Mouse (Mus musculus): ENCODE measurements around the gene Gpd2. TPM values are rescaled to one million over a fixed set of nuclear protein-coding genes. Genes with fewer than 3 reads are reported as not detected.

Gpd2 gene
- polyA plus RNA-seq, 1 experiment: 29.2 TPM

- no peak overlapping the region for H3K27ac ChIP-seq (ENCODE audit: insufficient read depth, low read length)
- H3K4me1 ChIP-seq (ENCODE audit: control insufficient read depth, insufficient read depth, low read length): no peaks in the 10 kb centered on the region; the same call in 1 of the 2 replicates
- H3K4me3 ChIP-seq (ENCODE audit: insufficient read depth, low read length): no peak overlapping the region
- no peak for TF ChIP-seq POLR2A (IDR thresholded peaks at IDR 0.05; ENCODE audit: low read depth, low read length)
- TF ChIP-seq CTCF (IDR thresholded peaks at IDR 0.05; ENCODE audit: borderline replicate concordance, insufficient read depth, low read length): no peak
Measured at GRCm38 (mm10) chr2:57245721-57246328, 8.4 kb downstream of the Gpd2 start.

DNA sequence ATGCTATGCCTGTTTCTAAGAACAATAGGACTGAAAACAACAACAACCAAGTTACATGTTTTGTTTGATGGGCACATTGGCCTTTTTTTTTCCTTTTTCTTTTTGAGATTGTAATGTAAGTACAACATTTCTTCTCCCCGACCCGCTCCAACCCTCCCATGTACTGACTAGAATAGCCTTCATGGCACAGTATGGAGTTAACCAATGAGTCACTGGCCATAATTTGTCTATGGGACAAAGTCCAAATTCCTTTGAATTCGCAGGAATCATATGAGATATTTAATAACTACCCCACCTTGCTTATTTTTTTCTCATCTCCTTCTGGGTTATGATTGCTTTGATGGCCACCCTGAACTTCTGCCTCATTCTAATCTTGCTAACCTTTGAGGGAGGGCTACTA, 12.7 kb downstream of the Gpd2 start:
- H3K4me3 ChIP-seq (ENCODE audit: insufficient read depth, low read length): no peak overlapping the region
- H3K27ac ChIP-seq (ENCODE audit: insufficient read depth, low read length): no peak overlapping the region
- TF ChIP-seq CTCF (IDR thresholded peaks at IDR 0.05; ENCODE audit: borderline replicate concordance, insufficient read depth, low read length) (no peak), POLR2A (IDR thresholded peaks at IDR 0.05; ENCODE audit: low read depth, low read length) (no peak)
- peaks cover 3% of the 10 kb centered on the region for H3K4me1 ChIP-seq (ENCODE audit: control insufficient read depth, insufficient read depth, low read length)

GRCm38 (mm10) chr2:57251636-57252317, 14.3 kb downstream of the Gpd2 start:
- Histone ChIP-seq H3K4me1 (ENCODE audit: control insufficient read depth, insufficient read depth, low read length) (peaks cover 3% of the 10 kb centered on the region), H3K4me3 (ENCODE audit: insufficient read depth, low read length) (no peak overlapping the region), H3K27ac (ENCODE audit: insufficient read depth, low read length) (no peak overlapping the region)
- TF ChIP-seq CTCF (IDR thresholded peaks at IDR 0.05; ENCODE audit: borderline replicate concordance, insufficient read depth, low read length) (no peak), POLR2A (IDR thresholded peaks at IDR 0.05; ENCODE audit: low read depth, low read length) (no peak)

DNA sequence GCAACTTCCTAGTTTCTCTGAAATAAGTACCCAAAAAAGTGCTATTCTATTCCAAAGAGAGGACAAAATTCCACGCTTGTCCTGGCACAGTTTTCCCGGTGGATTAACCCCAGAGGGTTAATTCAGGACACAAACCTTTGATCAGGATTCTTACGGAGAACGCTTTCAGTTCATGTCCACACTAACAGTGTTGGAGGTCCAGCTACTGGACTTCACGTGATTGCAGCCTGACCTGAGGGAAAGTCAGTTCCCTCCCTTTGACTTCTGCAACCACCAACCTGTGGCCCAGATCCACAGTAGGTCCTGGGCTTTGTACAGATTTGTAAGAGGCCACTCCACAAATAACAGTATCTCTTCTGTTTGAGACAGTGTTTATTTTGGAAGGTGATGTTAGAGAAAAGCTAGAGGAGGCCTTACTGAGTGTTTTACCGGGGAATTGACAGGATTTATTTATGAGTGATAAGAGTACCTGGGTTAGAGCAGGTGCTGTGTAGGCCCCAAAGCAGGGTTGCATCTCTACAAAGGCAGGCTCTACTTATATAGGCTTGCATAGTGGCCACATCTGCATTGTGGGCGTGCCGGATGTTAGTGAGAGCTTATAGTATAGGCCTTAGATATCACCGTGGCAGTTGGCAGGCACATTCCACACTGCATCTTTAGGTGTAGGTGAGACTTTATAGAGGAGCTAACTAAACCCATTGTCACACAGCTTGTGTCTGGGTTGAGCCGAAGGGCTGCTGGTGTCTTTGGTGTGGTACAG, 15.3 kb downstream of the Gpd2 start:
- no peak overlapping the region for H3K4me3 ChIP-seq (ENCODE audit: insufficient read depth, low read length)
- peaks cover 3% of the 10 kb centered on the region for H3K4me1 ChIP-seq (ENCODE audit: control insufficient read depth, insufficient read depth, low read length)
- TF ChIP-seq POLR2A (IDR thresholded peaks at IDR 0.05; ENCODE audit: low read depth, low read length) (no peak), CTCF (IDR thresholded peaks at IDR 0.05; ENCODE audit: borderline replicate concordance, insufficient read depth, low read length) (no peak)
- H3K27ac ChIP-seq (ENCODE audit: insufficient read depth, low read length): no peak overlapping the region

GRCm38 (mm10) chr2:57254267-57254666, 16.8 kb downstream of the Gpd2 start:
- peaks cover 3% of the 10 kb centered on the region for H3K4me1 ChIP-seq (ENCODE audit: control insufficient read depth, insufficient read depth, low read length)
- no peak overlapping the region for H3K4me3 ChIP-seq (ENCODE audit: insufficient read depth, low read length)
- TF ChIP-seq CTCF (IDR thresholded peaks at IDR 0.05; ENCODE audit: borderline replicate concordance, insufficient read depth, low read length) (no peak), POLR2A (IDR thresholded peaks at IDR 0.05; ENCODE audit: low read depth, low read length) (no peak)
- no peak overlapping the region for H3K27ac ChIP-seq (ENCODE audit: insufficient read depth, low read length)

DNA sequence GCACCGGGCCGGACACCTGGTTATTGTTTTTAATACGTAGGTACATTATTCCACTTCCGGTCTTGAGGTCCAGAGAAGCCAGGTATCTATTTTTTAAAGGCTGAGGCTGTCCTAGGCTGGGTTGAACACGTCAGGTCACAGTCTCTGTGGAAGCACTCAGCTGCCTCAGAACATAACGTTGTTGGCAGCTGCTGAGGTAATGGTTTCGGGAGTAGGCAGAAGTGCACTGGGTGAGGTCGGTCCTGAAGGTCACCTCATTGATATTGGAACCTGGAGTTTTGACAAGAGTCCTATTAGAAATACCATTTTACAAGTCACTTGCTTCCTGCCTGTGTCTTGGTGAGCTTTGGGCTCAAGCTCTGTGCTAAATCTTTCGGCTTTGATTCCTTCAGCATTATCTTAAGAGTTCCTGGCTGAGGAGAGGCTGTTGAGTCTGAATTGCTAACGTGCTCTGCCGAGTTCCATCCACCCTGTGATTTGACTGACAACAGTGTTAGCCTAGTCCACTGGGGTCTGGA, 17.8 kb downstream of the Gpd2 start:
- Histone ChIP-seq H3K4me3 (ENCODE audit: insufficient read depth, low read length) (no peak overlapping the region), H3K27ac (ENCODE audit: insufficient read depth, low read length) (no peak overlapping the region), H3K4me1 (ENCODE audit: control insufficient read depth, insufficient read depth, low read length) (peaks cover 3% of the 10 kb centered on the region)
- TF ChIP-seq POLR2A (IDR thresholded peaks at IDR 0.05; ENCODE audit: low read depth, low read length): no peak
- TF ChIP-seq CTCF (IDR thresholded peaks at IDR 0.05; ENCODE audit: borderline replicate concordance, insufficient read depth, low read length): no peak

DNA sequence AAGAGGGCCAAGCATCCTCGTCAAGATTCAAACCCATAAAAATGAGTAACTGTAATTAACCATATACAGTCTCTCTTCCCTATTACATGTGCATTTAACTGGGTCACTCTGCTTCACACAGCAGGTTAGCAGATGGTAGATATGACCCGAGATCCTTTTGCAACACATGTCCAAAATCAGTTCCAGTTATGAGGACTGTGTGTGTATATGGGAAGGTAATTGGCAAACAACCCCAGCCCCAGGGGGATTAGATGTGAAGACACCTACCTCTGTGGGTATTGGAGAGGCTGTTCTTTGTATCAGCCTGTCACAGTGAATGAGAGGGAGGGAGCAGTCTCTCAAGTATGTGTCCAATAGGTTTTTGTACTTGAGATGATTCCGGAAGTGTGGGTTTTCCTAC, 18.4 kb downstream of the Gpd2 start:
- Histone ChIP-seq H3K27ac (ENCODE audit: insufficient read depth, low read length) (no peak overlapping the region), H3K4me3 (ENCODE audit: insufficient read depth, low read length) (no peak overlapping the region), H3K4me1 (ENCODE audit: control insufficient read depth, insufficient read depth, low read length) (peaks cover 8% of the 10 kb centered on the region)
- no peak for TF ChIP-seq CTCF (IDR thresholded peaks at IDR 0.05; ENCODE audit: borderline replicate concordance, insufficient read depth, low read length)
- no peak for TF ChIP-seq POLR2A (IDR thresholded peaks at IDR 0.05; ENCODE audit: low read depth, low read length)

DNA sequence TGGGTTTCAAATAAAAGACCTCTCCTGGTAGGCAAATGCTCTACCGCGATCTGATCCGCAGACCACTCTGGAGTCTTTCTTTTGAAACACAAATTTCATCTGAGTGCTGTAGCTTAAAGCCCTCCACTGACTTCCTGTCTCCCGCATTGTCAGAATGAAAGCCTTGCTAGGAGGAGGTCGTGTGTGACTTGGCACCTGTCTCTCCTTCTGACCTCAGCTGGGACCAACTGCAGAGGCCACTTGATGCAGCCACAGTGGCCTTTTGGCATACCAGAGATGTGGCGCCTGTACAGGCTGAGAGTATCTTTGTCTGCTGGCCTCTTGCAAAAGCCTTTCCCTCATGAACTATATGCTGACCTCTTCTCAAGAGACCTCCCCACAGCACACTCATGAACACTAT, 19.0 kb downstream of the Gpd2 start:
- Histone ChIP-seq H3K4me3 (ENCODE audit: insufficient read depth, low read length) (no peak overlapping the region), H3K4me1 (ENCODE audit: control insufficient read depth, insufficient read depth, low read length) (peaks cover 8% of the 10 kb centered on the region), H3K27ac (ENCODE audit: insufficient read depth, low read length) (no peak overlapping the region)
- TF ChIP-seq CTCF (IDR thresholded peaks at IDR 0.05; ENCODE audit: borderline replicate concordance, insufficient read depth, low read length): no peak
- no peak for TF ChIP-seq POLR2A (IDR thresholded peaks at IDR 0.05; ENCODE audit: low read depth, low read length)

GRCm38 (mm10) chr2:57261286-57262077, 24.0 kb downstream of the Gpd2 start:
- no peak overlapping the region for H3K4me3 ChIP-seq (ENCODE audit: insufficient read depth, low read length)
- no peak overlapping the region for H3K27ac ChIP-seq (ENCODE audit: insufficient read depth, low read length)
- peaks cover 7% of the 10 kb centered on the region; the same call in 1 of the 2 replicates for H3K4me1 ChIP-seq (ENCODE audit: control insufficient read depth, insufficient read depth, low read length)
- no peak for TF ChIP-seq POLR2A (IDR thresholded peaks at IDR 0.05; ENCODE audit: low read depth, low read length)
- TF ChIP-seq CTCF (IDR thresholded peaks at IDR 0.05; ENCODE audit: borderline replicate concordance, insufficient read depth, low read length): no peak
